Mouse (Mus musculus): ENCODE measurements around the gene Kcnk3. TPM values are rescaled to one million over a fixed set of nuclear protein-coding genes. Genes with fewer than 3 reads are reported as not detected.

Kcnk3 gene
- polyA plus RNA-seq, 1 experiment from 2014 or later: 0.14 TPM

GRCm38 (mm10) chr5:30659042-30659441 is 71.1 kb downstream of the Kcnk3 start:
- WGBS: 88% methylated on average over 4 of the region's 4 CpGs
- no peak for DNase-seq (ENCODE audit: extremely low spot score, low spot score)
- Histone ChIP-seq H3K36me3 (replicated peaks) (peaks cover 36% of the 10 kb centered on the region), H3K9me3 (peaks cover 6% of the 10 kb centered on the region; the same call in 1 of the 2 replicates), H3K4me1 (no peaks in the 10 kb centered on the region), H3K27me3 (ENCODE audit: poor library complexity, severe bottlenecking) (no peaks in the 10 kb centered on the region), H3K4me3 (no peak overlapping the region), H3K27ac (no peak overlapping the region)

- no peak overlapping the region for H3K27ac ChIP-seq
- no peaks in the 10 kb centered on the region for H3K27me3 ChIP-seq (ENCODE audit: poor library complexity, severe bottlenecking)
- no peak overlapping the region for H3K4me3 ChIP-seq
- 79% methylated on average over 1 of the region's 1 CpGs for WGBS
- H3K9me3 ChIP-seq: peaks cover 6% of the 10 kb centered on the region; the same call in 1 of the 2 replicates
- H3K36me3 ChIP-seq (replicated peaks): peaks cover 31% of the 10 kb centered on the region
- DNase-seq (ENCODE audit: extremely low spot score, low spot score): no peak
- no peaks in the 10 kb centered on the region for H3K4me1 ChIP-seq
Measured at GRCm38 (mm10) chr5:30660278-30660677, 72.3 kb downstream of the Kcnk3 start.

- Histone ChIP-seq H3K4me1 (no peaks in the 10 kb centered on the region), H3K36me3 (replicated peaks) (peaks cover 26% of the 10 kb centered on the region), H3K27me3 (ENCODE audit: poor library complexity, severe bottlenecking) (no peaks in the 10 kb centered on the region), H3K9me3 (peaks cover 6% of the 10 kb centered on the region; the same call in 1 of the 2 replicates), H3K27ac (no peak overlapping the region), H3K4me3 (no peak overlapping the region)
- no peak for DNase-seq (ENCODE audit: extremely low spot score, low spot score)
- WGBS: 94% methylated on average over 5 of the region's 5 CpGs
Measured at GRCm38 (mm10) chr5:30660813-30661212, 72.8 kb downstream of the Kcnk3 start.

GRCm38 (mm10) chr5:30665360-30665759 is 77.4 kb downstream of the Kcnk3 start:
- Histone ChIP-seq H3K9me3 (peaks cover 6% of the 10 kb centered on the region; the same call in 1 of the 2 replicates), H3K36me3 (replicated peaks) (peaks cover 26% of the 10 kb centered on the region), H3K27me3 (ENCODE audit: poor library complexity, severe bottlenecking) (no peaks in the 10 kb centered on the region), H3K4me1 (peaks cover 31% of the 10 kb centered on the region), H3K4me3 (no peak overlapping the region), H3K27ac (no peak overlapping the region)
- WGBS: 93% methylated on average over 9 of the region's 9 CpGs
- no peak for DNase-seq (ENCODE audit: extremely low spot score, low spot score)

GRCm38 (mm10) chr5:30665968-30666367 is 78.0 kb downstream of the Kcnk3 start:
- Histone ChIP-seq H3K4me1 (peaks cover 31% of the 10 kb centered on the region), H3K27me3 (ENCODE audit: poor library complexity, severe bottlenecking) (no peaks in the 10 kb centered on the region), H3K36me3 (replicated peaks) (peaks cover 32% of the 10 kb centered on the region), H3K27ac (peak overlapping the region; percentile 97), H3K9me3 (peaks cover 2% of the 10 kb centered on the region; the same call in 1 of the 2 replicates), H3K4me3 (peak overlapping the region; percentile 89)
- WGBS: 84% methylated on average over 6 of the region's 6 CpGs
- no peak for DNase-seq (ENCODE audit: extremely low spot score, low spot score)

GRCm38 (mm10) chr5:30666391-30667195 is 78.6 kb downstream of the Kcnk3 start, which contains the start of gene Cenpa:
TSS of gene Cenpa (plus strand) at chr5:30666777.
- peak; percentile 89 for DNase-seq (ENCODE audit: extremely low spot score, low spot score)
- WGBS: under 1% methylated on average over 40 of the region's 40 CpGs

DNA sequence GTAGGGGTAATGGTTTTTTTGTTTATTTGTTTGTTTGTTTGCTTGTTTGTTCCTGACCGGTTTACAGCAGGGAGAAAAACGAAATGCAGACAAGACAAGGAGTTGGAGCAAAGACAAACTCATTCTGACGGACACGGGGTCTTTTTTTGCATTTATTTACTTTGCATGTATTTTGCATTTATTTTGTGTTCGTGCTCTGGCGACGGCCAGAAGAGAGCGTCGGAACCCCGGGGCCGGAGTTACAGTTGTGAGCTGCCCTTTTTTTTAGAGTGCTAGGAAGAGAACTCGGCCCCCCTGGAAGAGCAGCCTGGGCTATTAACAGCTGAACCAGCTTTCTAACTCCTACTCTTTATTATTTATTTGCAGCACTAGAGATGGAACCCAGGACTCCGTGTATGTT is 79.2 kb downstream of the Kcnk3 start:
- no peaks in the 10 kb centered on the region for H3K9me3 ChIP-seq
- peaks cover 31% of the 10 kb centered on the region for H3K4me1 ChIP-seq
- under 1% methylated on average over 13 of the region's 13 CpGs for WGBS
- peaks cover 45% of the 10 kb centered on the region for H3K36me3 ChIP-seq (replicated peaks)
- peak overlapping the region; percentile 97 for H3K27ac ChIP-seq
- H3K27me3 ChIP-seq (ENCODE audit: poor library complexity, severe bottlenecking): no peaks in the 10 kb centered on the region
- no peak for DNase-seq (ENCODE audit: extremely low spot score, low spot score)
- peak overlapping the region; percentile 89 for H3K4me3 ChIP-seq

More at GRCm38 (mm10) chr5:30666391-30667195, 78.6 kb downstream of the Kcnk3 start, which contains the start of gene Cenpa:
- H3K27me3 ChIP-seq (ENCODE audit: poor library complexity, severe bottlenecking): no peaks in the 10 kb centered on the region
- peaks cover 31% of the 10 kb centered on the region for H3K4me1 ChIP-seq
- H3K27ac ChIP-seq: peak within 1 kb of the TSS; percentile 97
- peaks cover 38% of the 10 kb centered on the region for H3K36me3 ChIP-seq (replicated peaks)
- H3K4me3 ChIP-seq: peak within 1 kb of the TSS; percentile 89
- H3K9me3 ChIP-seq: no peaks in the 10 kb centered on the region

DNA sequence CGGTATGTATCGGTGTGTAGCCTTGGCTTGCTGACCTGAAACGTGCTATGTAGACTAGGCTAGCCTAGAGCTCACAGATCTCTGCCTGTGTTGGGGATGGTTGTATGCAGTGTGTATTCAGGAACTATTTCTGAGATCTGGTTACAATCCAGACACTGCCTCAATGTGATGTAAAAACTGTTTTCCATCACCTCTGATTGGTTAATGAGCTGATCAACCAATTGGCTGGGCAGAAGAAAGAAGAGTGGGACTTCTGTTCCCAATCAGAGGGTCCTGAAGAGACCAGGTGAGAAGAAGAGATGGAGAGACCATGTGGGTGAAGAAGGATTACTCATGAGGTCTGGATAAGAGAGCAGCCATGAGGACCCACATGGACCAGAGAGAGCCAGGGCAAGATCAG is 79.7 kb downstream of the Kcnk3 start:
- 6% methylated on average over 3 of the region's 3 CpGs for WGBS
- Histone ChIP-seq H3K27me3 (ENCODE audit: poor library complexity, severe bottlenecking) (no peaks in the 10 kb centered on the region), H3K9me3 (no peaks in the 10 kb centered on the region), H3K4me3 (peak overlapping the region; percentile 89), H3K4me1 (peaks cover 31% of the 10 kb centered on the region), H3K27ac (peak overlapping the region; percentile 97), H3K36me3 (replicated peaks) (peaks cover 49% of the 10 kb centered on the region)
- no peak for DNase-seq (ENCODE audit: extremely low spot score, low spot score)

GRCm38 (mm10) chr5:30668637-30669495 is 80.9 kb downstream of the Kcnk3 start:
- WGBS: 92% methylated on average over 9 of the region's 9 CpGs
- DNase-seq (ENCODE audit: extremely low spot score, low spot score): no peak
- H3K4me3 ChIP-seq: peak overlapping the region; percentile 89
- H3K36me3 ChIP-seq (replicated peaks): peaks cover 61% of the 10 kb centered on the region
- peaks cover 31% of the 10 kb centered on the region for H3K4me1 ChIP-seq
- no peak overlapping the region for H3K27ac ChIP-seq
- H3K9me3 ChIP-seq: no peaks in the 10 kb centered on the region
- H3K27me3 ChIP-seq (ENCODE audit: poor library complexity, severe bottlenecking): no peaks in the 10 kb centered on the region

- H3K4me3 ChIP-seq: no peak overlapping the region; the same call in 1 of the 2 replicates
- peaks cover 31% of the 10 kb centered on the region for H3K4me1 ChIP-seq
- DNase-seq (ENCODE audit: extremely low spot score, low spot score): no peak
- 92% methylated on average over 3 of the region's 3 CpGs for WGBS
- no peaks in the 10 kb centered on the region for H3K27me3 ChIP-seq (ENCODE audit: poor library complexity, severe bottlenecking)
- H3K9me3 ChIP-seq: no peaks in the 10 kb centered on the region
- peaks cover 67% of the 10 kb centered on the region for H3K36me3 ChIP-seq (replicated peaks)
- no peak overlapping the region for H3K27ac ChIP-seq
Measured at GRCm38 (mm10) chr5:30669496-30669830, 81.5 kb downstream of the Kcnk3 start.

DNA sequence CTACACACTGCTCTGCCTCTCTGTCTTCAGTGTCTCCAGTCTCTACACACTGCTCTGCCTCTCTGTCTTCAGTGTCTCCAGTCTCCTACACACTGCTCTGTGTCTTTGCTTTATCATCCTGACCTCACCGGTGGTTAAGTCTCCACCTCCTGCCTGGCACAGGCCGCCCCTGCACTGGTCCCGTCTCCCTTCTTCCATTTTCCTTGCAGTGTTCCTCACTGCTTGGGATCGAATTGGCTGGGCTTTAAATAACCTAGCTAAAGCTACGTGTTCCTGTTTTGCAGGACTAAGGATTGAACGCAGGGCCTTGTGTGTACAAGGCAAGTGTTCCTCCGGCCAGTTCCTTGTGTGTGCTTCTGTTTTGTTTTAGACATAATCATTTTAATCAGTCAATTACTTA is 82.1 kb downstream of the Kcnk3 start:
- Histone ChIP-seq H3K27me3 (ENCODE audit: poor library complexity, severe bottlenecking) (no peaks in the 10 kb centered on the region), H3K36me3 (replicated peaks) (peaks cover 73% of the 10 kb centered on the region), H3K4me1 (peaks cover 31% of the 10 kb centered on the region), H3K9me3 (no peaks in the 10 kb centered on the region), H3K27ac (no peak overlapping the region), H3K4me3 (no peak overlapping the region)
- no peak for DNase-seq (ENCODE audit: extremely low spot score, low spot score)
- WGBS: 96% methylated on average over 7 of the region's 7 CpGs

GRCm38 (mm10) chr5:30674001-30674400 is 86.0 kb downstream of the Kcnk3 start:
- H3K27ac ChIP-seq: no peak overlapping the region
- no peaks in the 10 kb centered on the region for H3K9me3 ChIP-seq
- WGBS: 90% methylated on average over 7 of the region's 7 CpGs
- H3K4me1 ChIP-seq: peaks cover 9% of the 10 kb centered on the region
- H3K4me3 ChIP-seq: no peak overlapping the region
- no peak for DNase-seq (ENCODE audit: extremely low spot score, low spot score)
- H3K27me3 ChIP-seq (ENCODE audit: poor library complexity, severe bottlenecking): no peaks in the 10 kb centered on the region
- peaks cover 97% of the 10 kb centered on the region for H3K36me3 ChIP-seq (replicated peaks)
